Mouse (Mus musculus) kidney, adult 11 months (tissue): ENCODE measurements around the gene Mterf1b.
A peak's percentile ranks its signal among the peaks of the same experiment; 100 is the strongest.
"Not testable (repeated sequence)": the region's sequence is repeated elsewhere in the genome, so short reads cannot be mapped to it uniquely, and the experiment has no call there.

ENCODE experiments used
- DNase-seq: peaks from one replicate; pipeline ENCODE4 v3.0.0; 2022

Gene Mterf1b

DNA sequence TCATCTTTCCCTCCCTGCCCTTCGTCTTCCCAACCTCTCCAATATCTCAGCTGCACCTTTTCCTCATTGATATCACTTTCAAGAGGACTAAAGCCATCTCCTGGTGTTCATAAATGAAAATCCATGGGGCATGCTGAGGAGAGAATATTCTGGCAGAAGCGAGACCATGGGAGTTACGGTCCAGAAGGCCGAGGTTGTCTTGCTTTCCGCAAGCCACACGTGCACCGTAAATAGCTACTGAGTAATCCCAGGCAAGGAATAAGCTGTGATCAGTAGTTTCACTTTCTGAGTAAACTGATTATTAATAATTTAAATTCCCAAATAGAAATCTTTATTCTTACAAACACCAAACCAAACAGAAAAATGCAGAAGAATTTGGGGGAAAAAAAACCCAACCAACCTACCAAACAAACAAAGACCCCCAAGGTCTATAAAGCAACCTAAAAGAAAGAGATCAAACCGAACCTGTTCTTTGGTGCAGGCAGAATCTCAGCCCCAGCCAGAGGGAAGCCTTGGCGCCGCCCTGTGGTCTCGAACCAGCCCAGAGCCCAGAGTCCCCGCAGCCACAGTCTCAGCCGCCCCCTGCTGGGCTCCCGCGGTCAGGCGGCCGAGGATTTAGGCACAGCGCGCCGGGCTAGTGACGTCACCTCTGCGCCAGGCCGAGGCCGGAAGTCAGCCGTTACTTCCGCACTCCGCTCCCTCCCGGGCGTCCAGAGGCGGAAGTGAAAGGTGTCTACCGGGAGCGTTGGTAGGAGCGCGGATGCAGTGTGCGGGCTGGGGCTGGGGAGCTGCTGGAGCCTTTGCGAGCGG is at the start of gene Mterf1b:
Mterf1b (plus strand) TSS at position 697 of the 810 bp plus-strand sequence.
- DNase-seq = peak; percentile 4

DNA sequence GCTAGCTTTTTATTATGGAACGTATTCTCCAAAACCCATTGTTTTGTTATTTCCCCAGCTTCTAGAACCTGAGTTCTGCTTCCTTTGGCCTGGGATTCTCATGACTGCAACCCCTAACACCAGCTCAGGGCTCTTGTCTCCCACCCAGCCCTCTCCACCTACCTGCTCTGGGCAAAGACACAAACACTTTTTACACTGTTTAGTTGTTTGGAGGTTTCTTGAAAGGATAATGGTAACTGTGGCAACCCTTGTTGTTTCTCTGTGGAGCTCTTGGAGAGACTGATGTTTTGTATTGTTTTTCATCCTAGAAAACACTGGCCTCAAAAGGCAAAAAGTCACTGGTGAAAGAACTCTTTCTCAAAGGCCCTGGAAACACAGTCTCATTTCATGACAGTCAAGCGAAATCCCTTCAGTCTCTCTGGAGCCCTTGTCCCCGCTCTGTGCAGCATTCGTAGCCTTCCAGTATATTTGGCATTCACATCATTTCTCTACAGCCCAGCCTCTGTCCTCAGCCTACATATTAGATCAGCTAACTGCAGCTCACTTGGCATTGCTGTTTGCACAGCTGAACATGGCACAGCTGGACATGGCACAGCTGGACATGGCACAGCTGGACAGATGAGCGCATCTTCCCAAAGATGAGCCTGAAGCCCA is 32.6 kb upstream of the Mterf1b start:
- DNase-seq = not testable (repeated sequence)

DNA sequence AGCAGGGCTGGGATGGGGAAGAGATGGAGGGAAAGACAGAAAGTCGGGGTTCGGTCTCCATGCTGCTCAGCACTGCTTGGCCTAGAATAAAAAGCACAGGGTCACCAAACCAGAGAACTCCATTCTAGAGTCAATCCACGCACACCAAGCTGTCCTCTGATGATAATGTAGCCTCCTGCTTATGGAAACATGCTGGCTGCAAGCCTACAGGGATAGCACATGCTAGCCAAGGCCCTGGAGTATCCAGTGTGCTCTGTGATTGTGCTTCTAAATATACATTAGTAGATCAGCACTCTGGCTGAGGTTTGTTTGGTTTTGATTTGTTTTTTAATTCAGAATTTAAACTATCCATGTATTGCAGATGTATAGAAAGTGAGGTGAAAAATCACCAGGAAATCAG is 30.6 kb upstream of the Mterf1b start:
- DNase-seq = no peak

DNA sequence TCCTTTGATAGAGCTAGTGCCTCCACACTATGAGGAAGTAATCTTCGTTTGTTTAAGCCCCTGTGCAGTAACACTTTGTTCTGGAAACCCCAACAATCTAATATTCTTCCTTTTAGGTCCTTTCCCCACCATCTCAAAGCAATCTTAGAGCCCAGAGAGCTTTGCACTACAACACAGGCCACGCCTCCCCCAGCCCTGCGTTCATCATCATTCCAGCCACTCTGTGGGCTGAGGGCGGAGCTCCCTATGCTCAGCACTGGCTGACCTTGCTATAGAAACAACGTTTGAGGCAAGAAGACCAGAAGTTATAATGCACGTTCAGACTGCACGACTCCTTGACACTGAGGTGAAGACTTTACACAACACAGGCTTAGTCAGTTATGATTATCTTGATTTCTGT is 29.7 kb upstream of the Mterf1b start:
- DNase-seq = no peak

- not testable (repeated sequence) for DNase-seq
Observed at GRCm38 (mm10) chr5:4167813-4168529, 24.2 kb upstream of the Mterf1b start.

- not testable (repeated sequence) for DNase-seq
Observed at GRCm38 (mm10) chr5:4168530-4168926, 23.6 kb upstream of the Mterf1b start.

DNA sequence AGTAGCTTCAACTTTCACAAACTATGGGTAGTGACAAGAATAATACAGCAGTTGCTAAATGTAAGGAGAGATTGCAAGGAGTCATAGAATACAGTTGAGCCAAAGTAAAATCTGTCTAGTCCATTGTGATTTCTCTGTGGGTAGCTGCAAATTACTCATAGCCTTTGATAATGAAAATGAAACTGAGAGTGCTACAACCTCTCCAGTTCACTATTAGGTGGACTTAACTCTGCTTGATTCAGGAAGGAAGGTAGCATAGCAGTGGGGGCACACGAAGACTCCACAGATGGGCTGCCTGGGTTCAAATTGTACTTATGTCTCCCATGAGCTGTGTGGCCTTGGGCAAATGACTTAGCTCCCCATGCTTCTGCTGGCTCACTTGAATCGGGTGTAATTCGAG is 15.7 kb upstream of the Mterf1b start:
- not testable (repeated sequence) for DNase-seq

DNA sequence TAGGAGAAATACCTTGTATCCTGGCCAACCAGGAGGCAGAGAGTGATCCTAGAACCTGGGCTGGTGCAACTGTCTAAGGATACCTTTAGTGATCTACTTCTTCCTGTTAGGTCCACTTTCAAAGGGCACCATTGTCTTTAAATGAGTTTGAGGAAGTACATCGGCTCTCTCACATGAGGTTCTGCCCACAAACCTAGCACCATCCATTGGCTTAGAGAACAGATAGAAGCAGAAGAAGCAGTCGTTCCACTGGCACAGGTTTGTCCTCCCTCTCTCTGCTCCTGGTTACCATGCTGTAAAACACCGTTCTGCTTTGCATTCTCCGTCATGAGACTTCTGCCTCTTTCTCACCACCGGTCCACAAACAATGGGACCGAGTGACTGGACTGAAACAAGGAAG is 12.8 kb upstream of the Mterf1b start:
- DNase-seq = no peak

GRCm38 (mm10) chr5:4186815-4187214 is 5.4 kb upstream of the Mterf1b start:
- no peak for DNase-seq

GRCm38 (mm10) chr5:4192481-4193246 is 497 bp downstream of the Mterf1b start:
- DNase-seq = not testable (repeated sequence)

- DNase-seq = no peak
Observed at GRCm38 (mm10) chr5:4193247-4193628, 1.1 kb downstream of the Mterf1b start.

DNA sequence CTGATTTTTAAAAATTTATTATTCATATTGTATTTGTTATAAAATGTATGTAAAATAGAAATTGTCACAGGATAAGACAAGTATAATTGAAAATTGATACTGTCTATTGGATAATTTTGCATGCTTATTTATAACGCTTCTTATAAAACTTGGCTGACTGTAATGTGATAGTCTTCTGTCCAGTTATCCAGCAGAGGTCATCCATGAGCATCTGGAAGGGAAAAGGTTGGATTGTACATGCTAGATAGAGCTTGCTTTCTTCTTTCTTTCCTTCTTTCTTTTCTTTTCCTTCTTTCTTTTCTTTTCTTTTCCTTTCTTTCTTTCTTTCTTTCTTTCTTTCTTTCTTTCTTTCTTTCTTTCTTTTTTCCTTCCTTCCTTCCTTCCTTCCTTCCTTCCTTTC is 2.0 kb downstream of the Mterf1b start:
- DNase-seq = no peak

DNA sequence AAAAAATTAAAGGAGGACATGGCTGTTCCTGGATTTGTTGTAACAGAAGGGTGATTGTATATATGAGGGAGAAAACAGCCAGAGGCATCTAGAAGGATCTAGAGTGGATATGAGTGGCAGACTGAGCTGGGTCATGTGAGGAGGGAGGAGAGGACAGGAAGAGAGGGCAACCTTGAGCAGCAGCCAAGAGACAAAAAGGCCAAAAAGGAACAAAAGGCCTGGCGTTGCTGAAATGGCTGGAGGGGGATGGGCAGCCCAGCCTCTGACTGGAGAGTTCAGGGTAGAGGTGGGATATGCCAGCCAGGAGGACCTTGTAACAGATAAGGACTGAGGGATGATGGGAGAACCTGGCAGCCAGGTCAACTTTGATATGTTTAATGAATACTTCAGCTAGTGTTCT is 2.9 kb downstream of the Mterf1b start:
- no peak for DNase-seq

DNA sequence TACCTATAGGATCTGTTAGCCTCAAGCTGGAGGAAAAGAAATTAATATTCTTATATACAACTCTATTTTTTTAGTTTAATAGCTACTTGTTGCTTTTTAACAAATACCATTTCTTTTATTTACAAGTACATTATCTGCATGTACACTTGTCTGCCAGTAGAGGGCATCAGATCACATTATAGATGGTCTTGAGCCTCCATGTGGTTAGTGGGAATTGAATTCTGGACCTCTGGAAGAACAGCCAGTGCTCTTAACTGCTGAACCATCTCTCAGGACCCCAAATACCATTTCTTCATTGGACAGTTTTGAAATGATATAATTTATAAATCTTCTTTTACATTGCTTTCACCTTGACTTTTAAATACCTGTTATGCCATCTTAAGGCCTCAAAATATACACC is 9.2 kb downstream of the Mterf1b start:
- no peak for DNase-seq

- DNase-seq = not testable (repeated sequence)
Observed at GRCm38 (mm10) chr5:4202276-4202810, 10.2 kb downstream of the Mterf1b start.

GRCm38 (mm10) chr5:4210082-4210481 is 17.9 kb downstream of the Mterf1b start:
- DNase-seq = not testable (repeated sequence)

GRCm38 (mm10) chr5:4221309-4221708 is 29.1 kb downstream of the Mterf1b start:
- no peak for DNase-seq

- DNase-seq = no peak
Observed at GRCm38 (mm10) chr5:4221981-4222623, 29.9 kb downstream of the Mterf1b start.

- DNase-seq = no peak
Observed at GRCm38 (mm10) chr5:4232163-4232562, 40.0 kb downstream of the Mterf1b start.

GRCm38 (mm10) chr5:4234505-4234904 is 42.3 kb downstream of the Mterf1b start:
- no peak for DNase-seq

GRCm38 (mm10) chr5:4240120-4240519 is 48.0 kb downstream of the Mterf1b start:
- no peak for DNase-seq

DNA sequence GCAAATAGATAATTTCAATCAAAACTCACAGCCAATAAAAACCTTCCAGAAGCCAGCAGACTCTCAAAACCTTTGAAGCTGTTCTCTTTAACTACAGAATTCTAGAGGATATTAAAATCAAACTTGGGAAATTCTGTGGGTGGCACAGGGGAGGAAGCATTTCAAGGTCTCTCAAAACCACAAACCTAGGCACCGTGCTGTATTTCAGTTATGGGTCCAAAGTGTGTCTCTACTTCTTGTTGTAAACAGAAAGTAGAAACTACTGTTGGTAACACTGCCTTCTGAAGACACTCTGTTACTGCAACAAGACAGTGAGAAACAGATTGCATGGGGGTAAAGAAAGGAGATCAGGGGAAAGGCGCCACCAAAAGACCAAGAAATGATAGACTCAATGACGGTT is 52.8 kb downstream of the Mterf1b start:
- no peak for DNase-seq
